Mouse (Mus musculus) testis, adult 2 months (tissue): Measurements from ENCODE around the gene Lkaaear1. TPM values are rescaled to one million over a fixed set of nuclear protein-coding genes. Genes with fewer than 3 reads are reported as not detected.

ENCODE experiments used
- H3K27ac ChIP-seq: fragments of 200-500 bp; 2 replicates; pipeline ENCODE4 v1.5.1; 2012; ENCODE audit warnings: low read depth, low read length; ENCODE audit not compliant: control insufficient read depth, insufficient read depth
- H3K27me3 ChIP-seq: fragments of 200-500 bp; 2 replicates; pipeline ENCODE4 v1.6.1; 2012; ENCODE audit warnings: mild to moderate bottlenecking, low read length, moderate library complexity; ENCODE audit not compliant: control insufficient read depth, insufficient read depth
- H3K36me3 ChIP-seq: fragments of 200-500 bp; 2 replicates; pipeline ENCODE4 v1.6.1; 2012; ENCODE audit warnings: mild to moderate bottlenecking, low read length; ENCODE audit not compliant: control insufficient read depth, insufficient read depth
- H3K4me1 ChIP-seq: fragments of 200-500 bp; 2 replicates; pipeline ENCODE4 v1.6.1; 2012; ENCODE audit warnings: low read length; ENCODE audit not compliant: control insufficient read depth, insufficient read depth
- H3K4me3 ChIP-seq: fragments of 200-500 bp; 2 replicates; pipeline ENCODE4 v1.5.1; 2012; ENCODE audit warnings: low read depth, mild to moderate bottlenecking, low read length, moderate library complexity, mixed read lengths; ENCODE audit not compliant: control insufficient read depth
- CTCF ChIP-seq: fragments of 200-500 bp; IDR thresholded peaks from 2 replicates; pipeline ENCODE4 v1.5.1; 2012; ENCODE audit warnings: low read depth, mild to moderate bottlenecking, inconsistent platforms, low read length, moderate library complexity; ENCODE audit not compliant: control insufficient read depth, insufficient read depth, insufficient replicate concordance
- POLR2A ChIP-seq: fragments of 200-500 bp; IDR thresholded peaks from 2 replicates; pipeline ENCODE4 v1.6.1; 2012; ENCODE audit warnings: low read depth, mild to moderate bottlenecking, inconsistent platforms, low read length, moderate library complexity; ENCODE audit not compliant: control insufficient read depth
- polyA plus RNA-seq: library from polyadenylated mRNA; depleted of rRNA; stranded (reverse); fragments of >200 nt; gene quantifications from 2 replicates; pipeline ENCODE4 v1.2.3, GENCODE M21; 2012; rRNA removed

The Lkaaear1 gene
- polyA plus RNA-seq, 1 experiment = 409 TPM

DNA sequence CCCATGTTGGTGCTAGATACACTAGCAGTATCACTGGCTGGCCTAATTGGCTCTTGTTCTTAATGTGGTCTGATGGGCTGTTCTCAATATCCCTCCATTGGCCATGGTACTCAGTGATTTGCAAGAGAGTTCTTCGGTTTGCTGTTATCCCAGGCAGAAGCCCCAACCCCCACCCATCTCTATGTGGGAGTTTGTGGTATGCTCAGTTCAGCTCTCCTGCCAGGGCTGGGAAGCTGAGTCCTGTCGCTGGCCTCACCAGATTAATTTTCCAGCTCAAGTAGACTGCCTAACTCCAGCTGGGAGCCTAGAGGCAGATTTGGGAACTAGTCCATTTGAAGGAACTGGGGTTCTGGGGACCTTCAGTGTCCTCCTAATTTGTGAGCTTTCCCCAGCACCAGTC is 40.8 kb downstream of the Lkaaear1 start:
- no peak for TF ChIP-seq POLR2A
- no peak for TF ChIP-seq CTCF
- Histone ChIP-seq H3K4me1 (peaks cover 9% of the 10 kb centered on the region), H3K27ac (no peak overlapping the region), H3K27me3 (no peaks in the 10 kb centered on the region), H3K36me3 (no peaks in the 10 kb centered on the region; the same call in 1 of the 2 replicates), H3K4me3 (no peak overlapping the region)

DNA sequence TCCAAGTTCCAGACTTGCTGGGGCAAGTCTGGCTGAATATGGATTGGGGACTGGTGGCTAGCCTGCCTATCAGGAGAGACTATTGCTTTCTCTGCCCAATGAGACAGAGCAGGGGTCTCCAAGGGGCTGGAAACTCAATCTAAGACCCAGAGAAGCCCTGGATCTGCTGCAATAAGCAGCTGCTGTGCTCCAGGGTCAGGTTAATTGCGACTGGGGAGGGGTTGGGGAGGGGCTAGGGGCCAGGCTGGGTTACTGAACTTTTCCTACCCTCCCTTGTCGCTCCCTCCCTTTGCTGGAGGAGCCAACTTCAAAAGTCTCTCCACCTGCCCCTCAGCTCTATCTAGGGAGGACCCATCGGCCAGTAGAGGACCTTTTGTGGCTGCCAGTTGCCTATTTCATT is 41.5 kb downstream of the Lkaaear1 start, which contains the start of gene Gm29797:
Gm29797 (plus strand) TSS at position 301 of the 400 bp plus-strand sequence.
- no peak within 1 kb of the TSS for H3K4me3 ChIP-seq
- no peaks in the 10 kb centered on the region; the same call in 1 of the 2 replicates for H3K36me3 ChIP-seq
- no peak within 1 kb of the TSS for H3K27ac ChIP-seq
- TF ChIP-seq POLR2A (no peak), CTCF (no peak)
- no peaks in the 10 kb centered on the region for H3K27me3 ChIP-seq
- H3K4me1 ChIP-seq = peaks cover 9% of the 10 kb centered on the region

DNA sequence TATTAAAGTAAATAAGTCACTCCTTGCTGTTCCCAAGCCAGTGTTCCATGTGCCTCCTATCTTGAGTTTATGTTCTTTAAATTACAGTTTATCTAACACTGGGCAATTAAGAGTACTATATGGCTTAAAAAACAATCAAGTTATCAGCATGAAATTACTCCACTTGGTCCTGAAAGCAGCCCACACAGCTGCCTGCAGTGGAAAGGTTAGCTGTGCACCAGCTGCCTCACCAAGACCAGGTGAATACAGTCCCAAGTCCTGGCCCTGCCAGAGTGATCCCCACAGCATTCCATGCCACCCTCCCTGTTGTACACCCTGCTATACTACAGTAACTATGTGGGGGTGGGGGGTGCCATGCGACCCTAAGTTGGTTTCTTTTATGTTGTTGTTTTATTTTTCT is 44.7 kb downstream of the Lkaaear1 start:
- Histone ChIP-seq H3K27ac (no peak overlapping the region), H3K27me3 (no peaks in the 10 kb centered on the region), H3K4me1 (no peaks in the 10 kb centered on the region; the same call in 1 of the 2 replicates), H3K36me3 (no peaks in the 10 kb centered on the region; the same call in 1 of the 2 replicates), H3K4me3 (no peak overlapping the region)
- TF ChIP-seq CTCF (no peak), POLR2A (no peak)

DNA sequence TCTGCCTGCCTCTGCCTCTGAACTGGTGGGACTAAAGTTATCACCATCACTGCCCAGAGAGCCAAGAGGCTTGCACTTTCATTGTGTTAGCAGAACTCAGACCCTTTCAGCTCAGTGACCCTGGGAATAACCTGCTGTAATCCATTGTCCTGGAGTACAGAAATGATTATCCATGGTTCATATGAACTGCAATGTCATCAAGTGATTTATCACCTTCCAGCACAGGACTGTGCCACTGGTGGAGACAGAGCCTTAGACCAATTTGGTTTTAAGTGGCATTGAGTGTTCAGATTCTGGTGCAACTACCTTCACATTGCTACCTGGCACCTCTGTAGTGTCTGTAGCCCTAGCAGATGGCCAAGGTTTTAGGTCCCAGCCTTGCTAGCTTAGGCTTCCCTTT is 45.2 kb downstream of the Lkaaear1 start:
- Histone ChIP-seq H3K4me1 (no peaks in the 10 kb centered on the region; the same call in 1 of the 2 replicates), H3K27ac (no peak overlapping the region), H3K4me3 (no peak overlapping the region), H3K36me3 (no peaks in the 10 kb centered on the region; the same call in 1 of the 2 replicates), H3K27me3 (no peaks in the 10 kb centered on the region)
- TF ChIP-seq POLR2A (no peak), CTCF (no peak)

DNA sequence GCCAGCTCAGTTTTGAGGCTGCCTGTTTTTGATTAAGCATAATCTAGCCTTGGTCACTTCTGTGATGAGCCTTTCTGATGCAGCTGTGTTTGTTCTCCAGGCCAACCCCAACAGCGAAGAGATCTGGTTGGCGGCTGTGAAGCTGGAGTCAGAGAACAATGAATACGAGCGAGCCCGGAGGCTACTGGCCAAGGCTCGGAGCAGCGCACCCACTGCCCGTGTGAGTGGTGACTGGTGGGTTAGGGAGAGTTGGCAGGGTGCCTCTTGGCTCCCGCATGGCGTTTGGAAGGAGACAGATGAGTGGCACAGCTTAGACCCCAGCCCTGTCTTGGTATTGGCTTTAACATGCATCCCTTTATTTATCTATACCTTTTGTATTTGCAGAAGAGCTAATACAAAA is 49.3 kb downstream of the Lkaaear1 start:
- Histone ChIP-seq H3K27ac (no peak overlapping the region), H3K4me1 (no peaks in the 10 kb centered on the region), H3K4me3 (no peak overlapping the region), H3K27me3 (no peaks in the 10 kb centered on the region), H3K36me3 (no peaks in the 10 kb centered on the region; the same call in 1 of the 2 replicates)
- TF ChIP-seq CTCF (no peak), POLR2A (no peak)

Other genes starting within 250 kb of the Lkaaear1 start
- 8.3 and 10.1 TPM in 2 replicates for gene Zbtb46, start 239.0 kb downstream of the Lkaaear1 start, polyA plus RNA-seq
- gene Abhd16b, start 205.2 kb downstream of the Lkaaear1 start, polyA plus RNA-seq = 141 and 146 TPM in 2 replicates
- gene Tpd52l2, start 201.3 kb downstream of the Lkaaear1 start, polyA plus RNA-seq = 17.4 and 17.5 TPM in 2 replicates
- gene Dnajc5, start 178.0 kb downstream of the Lkaaear1 start, polyA plus RNA-seq = 16.6 and 19.8 TPM in 2 replicates
- gene Uckl1, start 113.5 kb downstream of the Lkaaear1 start, polyA plus RNA-seq = 44.4 and 44.5 TPM in 2 replicates
- gene Prpf6, start 106.6 kb downstream of the Lkaaear1 start, polyA plus RNA-seq = 19.5 and 20.1 TPM in 2 replicates
- 83.2 and 90.6 TPM in 2 replicates for gene Zfp512b, start 105.6 kb downstream of the Lkaaear1 start, polyA plus RNA-seq
- 61.7 and 61.8 TPM in 2 replicates for gene Samd10, start 99.2 kb downstream of the Lkaaear1 start, polyA plus RNA-seq
- 0.16 TPM in 1 of 2 replicates, not detected in the other for gene Gm29797, start 41.4 kb downstream of the Lkaaear1 start, polyA plus RNA-seq
- 5.0 and 5.5 TPM in 2 replicates for gene Sox18, start 26.8 kb downstream of the Lkaaear1 start, polyA plus RNA-seq
- 577 and 632 TPM in 2 replicates for gene Tcea2, start 18.1 kb downstream of the Lkaaear1 start, polyA plus RNA-seq
- gene Rgs19, start 4.5 kb downstream of the Lkaaear1 start, polyA plus RNA-seq = 25.7 and 28.2 TPM in 2 replicates
- 5.4 and 5.9 TPM in 2 replicates for gene Oprl1, start 16.6 kb upstream of the Lkaaear1 start, polyA plus RNA-seq
- 2.9 and 5.3 TPM in 2 replicates for gene Myt1, start 64.9 kb upstream of the Lkaaear1 start, polyA plus RNA-seq
- 24.7 and 25.5 TPM in 2 replicates for gene Pcmtd2, start 139.4 kb upstream of the Lkaaear1 start, polyA plus RNA-seq
- gene Polr3k, start 165.9 kb upstream of the Lkaaear1 start, polyA plus RNA-seq = 6.6 and 7.2 TPM in 2 replicates